Mouse (Mus musculus) thymus, adult 2 months (tissue): ENCODE data around the gene Vps50. TPM values are rescaled to one million over a fixed set of nuclear protein-coding genes. Genes with fewer than 3 reads are reported as not detected.

Source experiments
- DNase-seq: peaks from one replicate; pipeline ENCODE4 v3.0.0; 2021
- H3K27ac ChIP-seq: fragments of 200-500 bp; 2 replicates; pipeline ENCODE4 v1.5.1; 2012; ENCODE audit warnings: low read length, control low read depth; ENCODE audit not compliant: control insufficient read depth, insufficient read depth
- H3K27me3 ChIP-seq: fragments of 200-500 bp; 2 replicates; pipeline ENCODE4 v1.6.1; 2012; ENCODE audit warnings: mild to moderate bottlenecking, low read length, moderate library complexity, mixed read lengths; ENCODE audit not compliant: control insufficient read depth, insufficient read depth
- H3K36me3 ChIP-seq: fragments of 200-500 bp; 2 replicates; pipeline ENCODE4 v1.6.1; 2012; ENCODE audit warnings: mild to moderate bottlenecking, low read length, moderate library complexity; ENCODE audit not compliant: control insufficient read depth, insufficient read depth
- H3K4me1 ChIP-seq: fragments of 200-500 bp; replicated peaks from 2 replicates; pipeline ENCODE4 v1.6.1; 2012; ENCODE audit warnings: low read length; ENCODE audit not compliant: control insufficient read depth, insufficient read depth
- H3K4me3 ChIP-seq: fragments of 200-500 bp; 2 replicates; pipeline ENCODE4 v1.5.1; 2012; ENCODE audit warnings: mild to moderate bottlenecking, low read length, control low read depth, moderate library complexity; ENCODE audit not compliant: control insufficient read depth, insufficient read depth
- CTCF ChIP-seq: fragments of 200-500 bp; IDR thresholded peaks from 2 replicates; pipeline ENCODE4 v1.5.1; 2012; ENCODE audit warnings: mild to moderate bottlenecking, control low read depth, low read length, moderate library complexity, borderline replicate concordance; ENCODE audit not compliant: control insufficient read depth, poor library complexity, insufficient read depth; ENCODE audit errors: extremely low read depth
- POLR2A ChIP-seq: fragments of 200-500 bp; IDR thresholded peaks from 2 replicates; pipeline ENCODE4 v1.6.1; 2012; ENCODE audit warnings: mild to moderate bottlenecking, low read length, control low read depth, moderate library complexity; ENCODE audit not compliant: control insufficient read depth, poor library complexity, insufficient read depth; ENCODE audit errors: extremely low read depth
- WGBS: fragments of 180-500 bp; shearing (Covaris S2); methylation state at CpG from one replicate; pipeline ENCODE4 v1.1.7; 2018; 5-methylcytosine and 5-hydroxymethylcytosine counted together
- polyA plus RNA-seq: library from polyadenylated mRNA; depleted of rRNA; stranded (reverse); fragments of >200 nt; gene quantifications from 2 replicates; pipeline ENCODE4 v1.2.3, GENCODE M21; 2012

The Vps50 gene
- polyA plus RNA-seq, 1 experiment, result 4.0 TPM

- Histone ChIP-seq H3K4me3 (no peak overlapping the region), H3K27ac (no peak overlapping the region), H3K4me1 (no peaks in the 10 kb centered on the region), H3K36me3 (no peaks in the 10 kb centered on the region), H3K27me3 (no peaks in the 10 kb centered on the region)
- 98% methylated on average over 4 of the region's 4 CpGs for WGBS
- TF ChIP-seq CTCF, result no peak
- TF ChIP-seq POLR2A, result no peak
- DNase-seq, result no peak
Observed at GRCm38 (mm10) chr6:3565005-3565404, 66.8 kb downstream of the Vps50 start.

- WGBS, result 95% methylated on average over 1 of the region's 1 CpGs
- H3K27ac ChIP-seq, result no peak overlapping the region
- H3K27me3 ChIP-seq, result no peaks in the 10 kb centered on the region
- no peaks in the 10 kb centered on the region for H3K36me3 ChIP-seq
- H3K4me3 ChIP-seq, result no peak overlapping the region
- DNase-seq, result no peak
- no peak for TF ChIP-seq CTCF
- TF ChIP-seq POLR2A, result no peak
- H3K4me1 ChIP-seq, result no peaks in the 10 kb centered on the region
Observed at GRCm38 (mm10) chr6:3565667-3566066, 67.5 kb downstream of the Vps50 start.

- Histone ChIP-seq H3K4me1 (no peaks in the 10 kb centered on the region), H3K27ac (no peak overlapping the region), H3K36me3 (no peaks in the 10 kb centered on the region; the same call in 1 of the 2 replicates), H3K4me3 (no peak overlapping the region), H3K27me3 (no peaks in the 10 kb centered on the region)
- WGBS, result 95% methylated on average over 7 of the region's 7 CpGs
- TF ChIP-seq POLR2A (no peak), CTCF (no peak)
- no peak for DNase-seq
Observed at GRCm38 (mm10) chr6:3567071-3567610, 69.0 kb downstream of the Vps50 start.

- TF ChIP-seq CTCF, result no peak
- no peak for TF ChIP-seq POLR2A
- DNase-seq, result no peak
- Histone ChIP-seq H3K36me3 (no peaks in the 10 kb centered on the region; the same call in 1 of the 2 replicates), H3K4me3 (no peak overlapping the region), H3K27me3 (no peaks in the 10 kb centered on the region), H3K4me1 (no peaks in the 10 kb centered on the region), H3K27ac (no peak overlapping the region)
- 86% methylated on average over 2 of the region's 2 CpGs for WGBS
Observed at GRCm38 (mm10) chr6:3572221-3572815, 74.1 kb downstream of the Vps50 start.

GRCm38 (mm10) chr6:3573787-3574186 lies 75.6 kb downstream of the Vps50 start:
- TF ChIP-seq CTCF (no peak), POLR2A (no peak)
- 96% methylated on average over 8 of the region's 8 CpGs for WGBS
- H3K27ac ChIP-seq, result no peak overlapping the region
- H3K36me3 ChIP-seq, result no peaks in the 10 kb centered on the region; the same call in 1 of the 2 replicates
- DNase-seq, result no peak
- no peak overlapping the region for H3K4me3 ChIP-seq
- no peaks in the 10 kb centered on the region for H3K27me3 ChIP-seq
- H3K4me1 ChIP-seq, result no peaks in the 10 kb centered on the region

GRCm38 (mm10) chr6:3585402-3585801 lies 87.2 kb downstream of the Vps50 start:
- no peak for DNase-seq
- H3K27ac ChIP-seq, result no peak overlapping the region
- 100% methylated on average over 1 of the region's 1 CpGs for WGBS
- H3K27me3 ChIP-seq, result no peaks in the 10 kb centered on the region
- no peaks in the 10 kb centered on the region for H3K36me3 ChIP-seq
- H3K4me3 ChIP-seq, result no peak overlapping the region
- TF ChIP-seq POLR2A (no peak), CTCF (no peak)
- H3K4me1 ChIP-seq, result no peaks in the 10 kb centered on the region

- Histone ChIP-seq H3K27ac (no peak overlapping the region), H3K27me3 (no peaks in the 10 kb centered on the region), H3K4me3 (no peak overlapping the region), H3K4me1 (no peaks in the 10 kb centered on the region), H3K36me3 (no peaks in the 10 kb centered on the region)
- no peak for DNase-seq
- 60% methylated on average over 3 of the region's 3 CpGs for WGBS
- no peak for TF ChIP-seq POLR2A
- TF ChIP-seq CTCF, result no peak
Observed at GRCm38 (mm10) chr6:3590289-3590904, 92.2 kb downstream of the Vps50 start.
